Mouse (Mus musculus): ENCODE data around the gene Cmtm2a.
"Not testable (repeated sequence)": the region's sequence is repeated elsewhere in the genome, so short reads cannot be mapped to it uniquely, and the experiment has no call there.

The Cmtm2a gene

GRCm38 (mm10) chr8:104301577-104301976, 8.6 kb upstream of the Cmtm2a start:
- not testable (repeated sequence) for DNase-seq (ENCODE audit: low read depth, low spot score)

- no peak for DNase-seq (ENCODE audit: low read depth, low spot score)
Measured at GRCm38 (mm10) chr8:104294396-104294795, 1.4 kb upstream of the Cmtm2a start.

- no peak for DNase-seq (ENCODE audit: low read depth, low spot score)
Measured at GRCm38 (mm10) chr8:104268937-104269440, 24.0 kb downstream of the Cmtm2a start.

GRCm38 (mm10) chr8:104268368-104268767, 24.6 kb downstream of the Cmtm2a start:
- no peak for DNase-seq (ENCODE audit: low read depth, low spot score)

GRCm38 (mm10) chr8:104264271-104264935, 28.6 kb downstream of the Cmtm2a start:
- DNase-seq (ENCODE audit: low read depth, low spot score), result not testable (repeated sequence)

GRCm38 (mm10) chr8:104261802-104262201, 31.2 kb downstream of the Cmtm2a start:
- not testable (repeated sequence) for DNase-seq (ENCODE audit: low read depth, low spot score)

- DNase-seq (ENCODE audit: low read depth, low spot score), result no peak
Measured at GRCm38 (mm10) chr8:104253016-104253415, 40.0 kb downstream of the Cmtm2a start.

- no peak for DNase-seq (ENCODE audit: low read depth, low spot score)
Measured at GRCm38 (mm10) chr8:104251461-104251860, 41.5 kb downstream of the Cmtm2a start.

GRCm38 (mm10) chr8:104250439-104251367, 42.3 kb downstream of the Cmtm2a start, which contains the start of gene Cklf:
Gene Cklf (plus strand): TSS chr8:104250861.
- DNase-seq (ENCODE audit: low read depth, low spot score), result peak; percentile 92

GRCm38 (mm10) chr8:104249442-104249996, 43.5 kb downstream of the Cmtm2a start:
- no peak for DNase-seq (ENCODE audit: low read depth, low spot score)

- peak; percentile 64 for DNase-seq (ENCODE audit: low read depth, low spot score)
Measured at GRCm38 (mm10) chr8:104248276-104248675, 44.7 kb downstream of the Cmtm2a start, which contains the start of gene Tk2. Gene Tk2 (minus strand): TSS chr8:104248558.

- no peak for DNase-seq (ENCODE audit: low read depth, low spot score)
Measured at GRCm38 (mm10) chr8:104247908-104248275, 45.1 kb downstream of the Cmtm2a start.

GRCm38 (mm10) chr8:104247054-104247907, 45.7 kb downstream of the Cmtm2a start:
- peak; percentile 44 for DNase-seq (ENCODE audit: low read depth, low spot score)

- no peak for DNase-seq (ENCODE audit: low read depth, low spot score)
Measured at GRCm38 (mm10) chr8:104246621-104247020, 46.4 kb downstream of the Cmtm2a start.

- DNase-seq (ENCODE audit: low read depth, low spot score), result no peak
Measured at GRCm38 (mm10) chr8:104242038-104242644, 50.8 kb downstream of the Cmtm2a start.

- DNase-seq (ENCODE audit: low read depth, low spot score), result no peak
Measured at GRCm38 (mm10) chr8:104239418-104239861, 53.5 kb downstream of the Cmtm2a start.

GRCm38 (mm10) chr8:104234573-104234972, 58.4 kb downstream of the Cmtm2a start:
- no peak for DNase-seq (ENCODE audit: low read depth, low spot score)

GRCm38 (mm10) chr8:104232919-104233318, 60.1 kb downstream of the Cmtm2a start:
- DNase-seq (ENCODE audit: low read depth, low spot score), result no peak

- DNase-seq (ENCODE audit: low read depth, low spot score), result no peak
Measured at GRCm38 (mm10) chr8:104232039-104232438, 60.9 kb downstream of the Cmtm2a start.

Data from skeletal muscle tissue, adult 2 months (tissue).